Mouse (Mus musculus) hindbrain, embryonic 13.5 days (tissue): ENCODE data around the gene Ccdc58. TPM values are rescaled to one million over a fixed set of nuclear protein-coding genes. Genes with fewer than 3 reads are reported as not detected.
"Not testable (repeated sequence)": the region's sequence is repeated elsewhere in the genome, so short reads cannot be mapped to it uniquely, and the experiment has no call there.

Experiments
- ATAC-seq: fragments of 200-750 bp; cut with Nextera tagmentation; 2 replicates; pipeline ENCODE4 v1.8.0; 2017; ENCODE audit warnings: moderate TSS enrichment; ENCODE audit not compliant: low FRiP score
- H3K27ac ChIP-seq: fragments of 300-500 bp; sonication (generic); 2 replicates; pipeline ENCODE4 v1.5.1; 2015; ENCODE audit warnings: inconsistent platforms, mild to moderate bottlenecking, moderate library complexity
- H3K27me3 ChIP-seq: fragments of 300-500 bp; sonication (generic); 2 replicates; pipeline ENCODE4 v1.6.1; 2015; ENCODE audit warnings: mild to moderate bottlenecking, inconsistent platforms
- H3K36me3 ChIP-seq: fragments of 300-500 bp; sonication (generic); 2 replicates; pipeline ENCODE4 v1.6.1; 2015; ENCODE audit warnings: mild to moderate bottlenecking, inconsistent platforms
- H3K4me1 ChIP-seq: fragments of 300-500 bp; sonication (generic); replicated peaks from 2 replicates; pipeline ENCODE4 v1.6.1; 2015; ENCODE audit warnings: inconsistent platforms
- H3K4me2 ChIP-seq: fragments of 300-500 bp; sonication (generic); 2 replicates; pipeline ENCODE4 v1.6.1; 2015; ENCODE audit warnings: inconsistent platforms, mild to moderate bottlenecking, moderate library complexity
- H3K4me3 ChIP-seq: fragments of 300-500 bp; sonication (generic); 2 replicates; pipeline ENCODE4 v1.5.1; 2015; ENCODE audit warnings: mild to moderate bottlenecking, inconsistent platforms
- H3K9ac ChIP-seq: fragments of 300-500 bp; sonication (generic); 2 replicates; pipeline ENCODE4 v1.6.1; 2015; ENCODE audit warnings: mild to moderate bottlenecking, inconsistent platforms
- H3K9me3 ChIP-seq: fragments of 300-500 bp; sonication (generic); 2 replicates; pipeline ENCODE4 v1.6.1; 2016; ENCODE audit warnings: inconsistent platforms
- WGBS: fragments of 180-500 bp; shearing (Covaris S2); methylation state at CpG from one replicate; pipeline ENCODE4 v1.1.7; 2015; 5-methylcytosine and 5-hydroxymethylcytosine counted together
- polyA plus RNA-seq: library from polyadenylated mRNA; unstranded; fragments of >200 nt; fragmentation: Nextera tagmentation; extraction: Ambion mirVana; gene quantifications from 2 replicates; pipeline ENCODE4 v1.2.1, GENCODE M21; 2015

The Ccdc58 gene
- polyA plus RNA-seq, 1 experiment from 2014 or later = 35.2 TPM

DNA sequence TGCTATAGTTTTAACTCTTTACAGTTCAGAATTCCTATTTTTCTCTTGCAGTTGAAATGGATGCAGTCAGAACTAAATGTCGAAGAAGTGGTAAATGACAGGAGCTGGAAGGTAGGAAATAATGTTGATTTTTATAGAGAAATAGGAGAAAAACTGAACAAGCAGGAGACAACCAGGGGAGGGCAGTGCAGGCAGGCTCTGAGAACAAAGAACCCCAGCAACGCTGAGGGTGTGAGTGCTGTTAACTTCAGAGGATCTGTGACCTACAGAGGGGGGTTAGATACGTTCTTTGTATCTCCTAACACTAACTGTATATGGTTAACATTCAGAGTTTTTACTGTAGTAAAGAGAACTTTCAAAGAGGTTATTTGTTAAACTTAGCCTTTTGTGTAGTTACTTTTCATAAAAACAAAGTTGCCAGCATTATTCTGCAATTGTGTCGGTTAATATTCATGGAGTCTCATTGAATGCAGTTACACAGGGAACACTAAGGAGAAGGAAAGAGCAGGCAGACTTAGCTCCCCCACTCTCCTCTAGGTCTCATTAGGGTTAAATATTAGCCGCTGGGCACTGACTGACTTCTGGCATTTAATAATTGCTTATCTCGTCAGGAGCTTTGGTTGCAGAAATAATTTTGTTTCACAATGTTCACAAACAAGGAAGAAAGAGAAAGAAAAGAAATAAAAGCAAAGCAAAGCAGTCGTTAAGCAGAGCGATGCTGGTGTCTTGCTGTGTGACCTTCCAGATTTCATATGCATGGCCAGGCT lies 18.5 kb downstream of the Ccdc58 start:
- peaks cover 42% of the 10 kb centered on the region for H3K36me3 ChIP-seq
- H3K27me3 ChIP-seq = no peaks in the 10 kb centered on the region
- no peak for ATAC-seq
- no peaks in the 10 kb centered on the region for H3K9me3 ChIP-seq
- H3K9ac ChIP-seq = no peak overlapping the region
- H3K27ac ChIP-seq = no peak overlapping the region
- no peak overlapping the region for H3K4me3 ChIP-seq
- no peaks in the 10 kb centered on the region for H3K4me1 ChIP-seq
- 78% methylated on average over 8 of the region's 8 CpGs for WGBS
- no peak overlapping the region for H3K4me2 ChIP-seq

GRCm38 (mm10) chr16:36090785-36091509 lies 19.5 kb downstream of the Ccdc58 start:
- whole genome bisulfite sequencing = 79% methylated on average over 11 of the region's 11 CpGs
- Histone ChIP-seq H3K36me3 (peaks cover 34% of the 10 kb centered on the region), H3K4me2 (no peak overlapping the region), H3K9ac (no peak overlapping the region), H3K4me1 (no peaks in the 10 kb centered on the region), H3K27me3 (no peaks in the 10 kb centered on the region), H3K27ac (no peak overlapping the region), H3K9me3 (no peaks in the 10 kb centered on the region), H3K4me3 (no peak overlapping the region)
- ATAC-seq = no peak

DNA sequence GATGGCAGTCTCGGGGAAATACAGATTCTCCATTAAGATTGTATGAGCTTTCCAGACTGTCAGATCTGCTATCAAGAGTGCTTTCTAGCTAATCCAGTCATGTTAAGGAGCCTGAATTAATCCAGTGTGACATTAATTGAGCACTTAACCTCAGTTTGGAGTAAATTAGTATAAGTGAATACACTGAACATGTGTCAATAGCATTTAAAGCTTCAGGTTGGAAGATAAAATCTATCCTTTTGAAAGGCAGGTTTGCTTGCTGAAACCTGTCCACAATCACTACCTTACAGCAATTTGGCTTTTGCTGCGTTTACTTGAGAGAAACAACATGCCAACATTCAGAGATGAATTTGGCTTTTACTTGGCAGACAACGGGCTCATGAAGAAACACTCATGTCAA lies 22.6 kb downstream of the Ccdc58 start:
- Histone ChIP-seq H3K4me2 (no peak overlapping the region), H3K27me3 (no peaks in the 10 kb centered on the region), H3K27ac (no peak overlapping the region), H3K9me3 (no peaks in the 10 kb centered on the region), H3K9ac (no peak overlapping the region), H3K4me1 (no peaks in the 10 kb centered on the region), H3K36me3 (peaks cover 13% of the 10 kb centered on the region), H3K4me3 (no peak overlapping the region)
- WGBS = 95% methylated on average over 3 of the region's 3 CpGs
- ATAC-seq = no peak

- ATAC-seq, H3K4me3 ChIP-seq, H3K4me1 ChIP-seq, H3K4me2 ChIP-seq, H3K27me3 ChIP-seq, H3K9ac ChIP-seq, H3K36me3 ChIP-seq, H3K27ac ChIP-seq: not testable (repeated sequence)
- WGBS = 93% methylated on average over 12 of the region's 12 CpGs
- H3K9me3 ChIP-seq = 0 out of 2 replicates have a peak, but pooled peaks cover 10% of the 10 kb centered on the region
These were observed 26.5 kb downstream of the Ccdc58 start for GRCm38 (mm10) chr16:36097813-36098499.

DNA sequence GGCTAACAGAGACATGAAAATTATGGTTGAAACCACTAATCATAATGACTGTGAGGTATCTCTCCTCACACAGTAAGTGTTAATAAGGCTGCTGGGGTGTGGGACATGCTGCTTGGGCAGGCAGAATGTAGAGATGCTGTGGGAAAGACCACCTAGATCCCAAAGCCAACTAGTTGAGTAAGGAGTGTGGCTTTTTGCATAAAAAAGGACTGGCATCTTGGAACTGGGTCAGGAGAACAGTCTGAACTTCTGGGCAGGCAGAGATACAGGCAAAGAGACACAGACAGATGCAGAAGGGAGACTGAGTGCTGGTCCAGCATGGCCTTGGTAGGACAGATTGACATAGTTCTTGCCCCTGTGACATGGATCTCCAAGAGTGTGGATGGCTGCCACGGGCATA lies 30.0 kb downstream of the Ccdc58 start:
- H3K9ac ChIP-seq = no peak overlapping the region
- WGBS = 90% methylated on average over 1 of the region's 1 CpGs
- no peaks in the 10 kb centered on the region for H3K27me3 ChIP-seq
- 0 out of 2 replicates have a peak, but pooled peaks cover 10% of the 10 kb centered on the region for H3K9me3 ChIP-seq
- H3K4me1 ChIP-seq = no peaks in the 10 kb centered on the region
- no peak overlapping the region for H3K4me2 ChIP-seq
- H3K27ac ChIP-seq = no peak overlapping the region
- no peak overlapping the region for H3K4me3 ChIP-seq
- no peak for ATAC-seq
- H3K36me3 ChIP-seq = no peaks in the 10 kb centered on the region

DNA sequence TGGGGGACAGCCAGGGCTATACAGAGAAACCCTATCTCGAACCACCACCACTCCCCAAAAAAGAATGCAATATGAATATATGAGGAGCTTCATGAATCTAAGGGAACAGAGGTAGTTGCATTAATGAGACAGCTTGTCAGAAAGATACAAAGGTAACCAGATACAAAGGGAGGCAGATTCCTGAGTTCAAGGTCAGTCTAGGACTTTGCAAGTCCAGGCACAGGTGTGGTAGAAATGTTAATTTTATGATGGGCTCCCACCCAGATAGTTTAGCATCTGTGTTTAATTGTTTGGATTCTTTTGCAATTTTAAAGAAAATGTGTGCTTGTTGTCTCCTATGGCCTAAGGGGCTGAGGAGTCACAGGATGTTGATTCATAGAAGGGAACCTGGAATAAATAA lies 30.7 kb downstream of the Ccdc58 start:
- H3K27ac ChIP-seq = no peak overlapping the region
- 93% methylated on average over 1 of the region's 1 CpGs for WGBS

GRCm38 (mm10) chr16:36111486-36111885 lies 40.0 kb downstream of the Ccdc58 start:
- not testable (repeated sequence) for ATAC-seq, H3K27me3 ChIP-seq, H3K9me3 ChIP-seq, H3K4me2 ChIP-seq, H3K36me3 ChIP-seq, H3K9ac ChIP-seq, H3K27ac ChIP-seq, H3K4me1 ChIP-seq, H3K4me3 ChIP-seq

More for the DNA sequence above, 30.7 kb downstream of the Ccdc58 start:
- ATAC-seq = no peak
- H3K4me3 ChIP-seq = no peak overlapping the region
- 0 out of 2 replicates have a peak, but pooled peaks cover 10% of the 10 kb centered on the region for H3K9me3 ChIP-seq
- H3K9ac ChIP-seq = no peak overlapping the region
- H3K36me3 ChIP-seq = no peaks in the 10 kb centered on the region
- no peaks in the 10 kb centered on the region for H3K4me1 ChIP-seq
- H3K4me2 ChIP-seq = no peak overlapping the region
- no peaks in the 10 kb centered on the region for H3K27me3 ChIP-seq

GRCm38 (mm10) chr16:36115751-36116150 lies 44.3 kb downstream of the Ccdc58 start:
- not testable (repeated sequence) for ATAC-seq, H3K27me3 ChIP-seq, H3K4me2 ChIP-seq, H3K9ac ChIP-seq, H3K36me3 ChIP-seq, H3K4me1 ChIP-seq, H3K4me3 ChIP-seq, H3K9me3 ChIP-seq, H3K27ac ChIP-seq
- 95% methylated on average over 6 of the region's 6 CpGs for WGBS

GRCm38 (mm10) chr16:36128092-36128491 lies 56.6 kb downstream of the Ccdc58 start:
- no peak for ATAC-seq
- Histone ChIP-seq H3K4me1 (no peaks in the 10 kb centered on the region), H3K9ac (no peak overlapping the region), H3K4me2 (no peak overlapping the region), H3K27me3 (no peaks in the 10 kb centered on the region), H3K4me3 (no peak overlapping the region), H3K9me3 (no peaks in the 10 kb centered on the region), H3K27ac (no peak overlapping the region), H3K36me3 (no peaks in the 10 kb centered on the region)
- 91% methylated on average over 7 of the region's 7 CpGs for WGBS

DNA sequence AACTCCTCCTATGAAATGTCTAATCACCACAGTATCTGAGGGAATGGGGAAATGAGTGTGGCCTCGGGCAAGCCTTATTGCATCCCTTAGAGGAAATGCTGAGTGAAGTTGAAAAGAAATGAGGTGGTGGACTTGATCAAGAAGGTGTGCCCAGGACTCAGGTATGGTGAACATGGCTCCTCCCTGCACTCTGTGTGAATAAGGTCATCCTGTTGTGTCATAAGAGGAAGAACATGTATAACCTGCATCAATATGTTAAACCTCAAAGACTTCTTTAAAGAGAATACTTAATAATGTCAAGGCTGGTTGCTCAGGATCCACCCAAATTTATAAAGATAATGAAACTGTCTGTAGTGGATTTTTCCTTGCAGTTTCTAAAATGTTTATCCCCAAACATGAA lies 59.7 kb downstream of the Ccdc58 start, which contains the start of gene Csta1:
Gene Csta1 (minus strand): TSS at position 101 of the 400 bp plus-strand sequence.
- H3K9ac ChIP-seq = no peak within 1 kb of the TSS
- H3K4me3 ChIP-seq = no peak within 1 kb of the TSS
- H3K27ac ChIP-seq = no peak within 1 kb of the TSS
- no peaks in the 10 kb centered on the region for H3K27me3 ChIP-seq
- H3K4me1 ChIP-seq = no peaks in the 10 kb centered on the region
- H3K36me3 ChIP-seq = no peaks in the 10 kb centered on the region
- no peaks in the 10 kb centered on the region for H3K9me3 ChIP-seq
- 81% methylated on average over 1 of the region's 1 CpGs for WGBS
- ATAC-seq = no peak
- H3K4me2 ChIP-seq = no peak within 1 kb of the TSS

DNA sequence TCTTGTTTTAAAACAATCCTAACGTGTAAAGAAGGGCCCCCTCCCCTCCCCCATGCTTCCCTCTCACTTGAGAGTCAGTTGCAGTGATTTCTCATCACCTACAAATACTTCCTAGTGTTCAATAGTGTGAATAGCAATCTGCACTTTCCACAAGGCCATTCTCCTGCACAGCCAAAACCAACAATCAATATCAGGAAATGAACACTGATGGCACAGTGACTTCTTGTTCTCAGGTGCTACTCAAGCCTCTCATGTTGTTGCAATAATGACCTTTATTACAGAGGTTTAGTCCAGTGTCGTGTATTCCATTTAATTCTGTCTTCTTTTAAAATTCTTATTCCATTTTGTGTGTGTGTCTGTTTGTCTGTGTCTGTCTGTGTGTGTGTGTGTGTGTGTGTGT lies 66.7 kb downstream of the Ccdc58 start:
- WGBS = 85% methylated on average over 2 of the region's 2 CpGs

More for the DNA sequence above, 66.7 kb downstream of the Ccdc58 start:
- no peaks in the 10 kb centered on the region for H3K36me3 ChIP-seq
- H3K4me1 ChIP-seq = no peaks in the 10 kb centered on the region
- H3K9ac ChIP-seq = no peak overlapping the region
- ATAC-seq = no peak
- H3K27me3 ChIP-seq = no peaks in the 10 kb centered on the region
- no peaks in the 10 kb centered on the region for H3K9me3 ChIP-seq
- no peak overlapping the region for H3K4me3 ChIP-seq
- H3K27ac ChIP-seq = no peak overlapping the region
- H3K4me2 ChIP-seq = no peak overlapping the region
